Comparison of ENCODE assay signal across 29 mouse cellular contexts in genomic region chr4:126316443-126317040, GRCm38 (mm10). TPM values are rescaled to one million over a fixed set of nuclear protein-coding genes. Genes with fewer than 3 reads are reported as not detected.
DNase-seq lines count a peak whose midpoint lies in the region; ATAC-seq and TF ChIP-seq lines count a peak whose summit lies in the region.
"Had no signal": no experiment of that assay in that cellular context is flagged by ENCODE, and none has a peak within 500 bp of the region (broad histone marks: within the 10 kb centered on the region; RNA-seq: fewer than 3 reads in every experiment).

No protein-coding gene starts in this region.

- TF ChIP-seq POLR2A in heart, adult 2 months (IDR thresholded peaks at IDR 0.05; ENCODE audit: insufficient read depth, low read depth, low read length) = no peak

- intact Hi-C loops in heart, adult 2 months (cut with DNase I) = no loop called here

- no peak overlapping the region for H3K9ac ChIP-seq in heart, adult 2 months (ENCODE audit: low read depth, low read length)
- H3K9ac ChIP-seq in liver, embryonic 11.5 days (ENCODE audit: low read depth, low read length) = no peak overlapping the region
- no peak overlapping the region for H3K9ac ChIP-seq in liver, embryonic 12.5 days
- H3K9ac ChIP-seq: embryonic facial prominence, embryonic 15.5 days; forebrain, embryonic 12.5 days; forebrain, postnatal 0 days; heart, embryonic 13.5 days; limb, embryonic 12.5 days; liver, postnatal 0 days had no signal

- peak; percentile 60 for DNase-seq in adrenal gland, postnatal 10 days
- DNase-seq in adrenal gland, postnatal 4 days (ENCODE audit: low spot score in 2 of 2) = no peak
- DNase-seq in cerebellum, postnatal 10 days = peak; percentile 62 to 72
- DNase-seq in cerebellum, adult 11 months = no peak
- no peak for DNase-seq in heart, adult 2 months
- DNase-seq in heart, embryonic 10.5 days (ENCODE audit: low spot score) = no peak
- DNase-seq in liver, embryonic 11.5 days (ENCODE audit: low spot score) = peak; percentile 30
- DNase-seq: adrenal gland, postnatal 25 days; forebrain, postnatal 0 days; gastrocnemius, postnatal 10 days; liver, postnatal 0 days; spleen, adult 18-20 months; thymus, adult 18-20 months; thymus, postnatal 25 days had no signal

- no peak for TF ChIP-seq CTCF in heart, adult 2 months (IDR thresholded peaks at IDR 0.05)

- TF ChIP-seq EP300 in heart, adult 2 months (IDR thresholded peaks at IDR 0.05; ENCODE audit: insufficient read depth, low read depth, low read length) = no peak

- no peaks in the 10 kb centered on the region for H3K27me3 ChIP-seq in heart, adult 2 months (ENCODE audit: control insufficient read depth, insufficient read depth, low read length)
- no peaks in the 10 kb centered on the region; the same call in 1 of the 2 replicates for H3K27me3 ChIP-seq in heart, embryonic 10.5 days (ENCODE audit: insufficient read depth, poor library complexity, severe bottlenecking)
- H3K27me3 ChIP-seq in liver, embryonic 11.5 days (replicated peaks; ENCODE audit: control insufficient read depth, insufficient read depth, low read length) = no peaks in the 10 kb centered on the region
- no peaks in the 10 kb centered on the region for H3K27me3 ChIP-seq in liver, embryonic 12.5 days (replicated peaks)
- H3K27me3 ChIP-seq: CH12.LX; embryonic facial prominence, embryonic 15.5 days; forebrain, embryonic 12.5 days; heart, embryonic 13.5 days; limb, embryonic 12.5 days had no signal

- H3K79me2 ChIP-seq in heart, adult 2 months (replicated peaks; ENCODE audit: control insufficient read depth, insufficient read depth, low read length) = no peaks in the 10 kb centered on the region; the same call in 1 of the 2 replicates

- no peaks in the 10 kb centered on the region for H3K9me3 ChIP-seq in heart, embryonic 10.5 days
- no peaks in the 10 kb centered on the region for H3K9me3 ChIP-seq in liver, embryonic 11.5 days (ENCODE audit: control insufficient read depth, low read length)
- H3K9me3 ChIP-seq in liver, embryonic 12.5 days (replicated peaks) = no peaks in the 10 kb centered on the region
- H3K9me3 ChIP-seq: embryonic facial prominence, embryonic 15.5 days; forebrain, embryonic 12.5 days; heart, embryonic 13.5 days; limb, embryonic 12.5 days had no signal

- H3K4me2 ChIP-seq in liver, embryonic 11.5 days = no peak overlapping the region
- H3K4me2 ChIP-seq in liver, embryonic 12.5 days = no peak overlapping the region
- H3K4me2 ChIP-seq: embryonic facial prominence, embryonic 15.5 days; forebrain, embryonic 12.5 days; heart, embryonic 13.5 days; limb, embryonic 12.5 days; midbrain, embryonic 11.5 days had no signal

- no peak overlapping the region for H3K4me3 ChIP-seq in heart, adult 2 months
- no peak overlapping the region for H3K4me3 ChIP-seq in heart, embryonic 10.5 days
- no peak overlapping the region for H3K4me3 ChIP-seq in liver, embryonic 11.5 days (ENCODE audit: low read depth, low read length)
- H3K4me3 ChIP-seq in liver, embryonic 12.5 days = no peak overlapping the region
- H3K4me3 ChIP-seq: embryonic facial prominence, embryonic 15.5 days; forebrain, embryonic 12.5 days; heart, embryonic 13.5 days; left cerebral cortex, adult 2 months; limb, embryonic 12.5 days had no signal

- peak overlapping the region; percentile 20; the same call in 1 of the 2 replicates for H3K27ac ChIP-seq in heart, adult 2 months
- H3K27ac ChIP-seq in heart, embryonic 10.5 days = no peak overlapping the region
- H3K27ac ChIP-seq in liver, embryonic 11.5 days (ENCODE audit: low read depth, low read length) = no peak overlapping the region
- H3K27ac ChIP-seq in liver, embryonic 12.5 days = no peak overlapping the region
- H3K27ac ChIP-seq: embryonic facial prominence, embryonic 15.5 days; forebrain, embryonic 12.5 days; heart, embryonic 13.5 days; left cerebral cortex, adult 2 months; limb, embryonic 12.5 days had no signal

- no peaks in the 10 kb centered on the region for H3K36me3 ChIP-seq in heart, adult 2 months (ENCODE audit: control insufficient read depth, insufficient read depth, low read length)
- peaks cover 46% of the 10 kb centered on the region for H3K36me3 ChIP-seq in heart, embryonic 10.5 days
- peaks cover 23% of the 10 kb centered on the region for H3K36me3 ChIP-seq in liver, embryonic 11.5 days (ENCODE audit: control insufficient read depth, insufficient read depth, low read length)
- peaks cover 48% of the 10 kb centered on the region for H3K36me3 ChIP-seq in liver, embryonic 12.5 days

- H3K4me1 ChIP-seq in heart, adult 2 months (ENCODE audit: control insufficient read depth, insufficient read depth, low read length) = no peaks in the 10 kb centered on the region
- peaks cover 39% of the 10 kb centered on the region for H3K4me1 ChIP-seq in heart, embryonic 10.5 days
- H3K4me1 ChIP-seq in liver, embryonic 11.5 days (replicated peaks; ENCODE audit: control insufficient read depth, insufficient read depth, low read length) = peaks cover 5% of the 10 kb centered on the region
- H3K4me1 ChIP-seq in liver, embryonic 12.5 days = peaks cover 17% of the 10 kb centered on the region

- no peak for ATAC-seq in liver, embryonic 11.5 days (replicated peaks; ENCODE audit: low FRiP score)
- no peak for ATAC-seq in liver, embryonic 12.5 days
- ATAC-seq: forebrain, postnatal 0 days; hindbrain, embryonic 16.5 days; liver, postnatal 0 days; midbrain, embryonic 16.5 days had no signal

- 88% methylated on average over 13 of the region's 13 CpGs for WGBS in heart, adult 2 months
- WGBS in heart, embryonic 10.5 days = 92% methylated on average over 13 of the region's 13 CpGs
- 91% methylated on average over 13 of the region's 13 CpGs for WGBS in liver, embryonic 11.5 days
- WGBS in liver, embryonic 12.5 days (ENCODE audit: insufficient replicate concordance) = 87% methylated on average over 13 of the region's 13 CpGs

RNA-seq across cellular contexts. Expression of gene Adprhl2, which starts 5.0 kb away (rescaled TPM):
- 10 to 100 TPM; 34.0 to 34.9 TPM for total RNA-seq in adrenal gland, postnatal 10 days (2021)
- total RNA-seq in adrenal gland, postnatal 4 days (2021) = 10 to 100 TPM; 41.3 to 42.0 TPM
- 10 to 100 TPM; 12.9 to 13.0 TPM for total RNA-seq in heart, adult 2 months (2021)
- 14.7 and 16.0 TPM in 2 replicates for polyA plus RNA-seq in heart, adult 2 months (2012; rRNA removed)
- 53.1 and 68.9 TPM in 2 replicates for polyA plus RNA-seq in heart, embryonic 10.5 days (2016; fragmentation: Nextera tagmentation; extraction: Ambion mirVana)
- 53.5 and 62.2 TPM in 2 replicates for polyA plus RNA-seq in liver, embryonic 11.5 days (2014; fragmentation: Nextera tagmentation; extraction: Ambion mirVana)
- polyA plus RNA-seq in liver, embryonic 12.5 days (2016; fragmentation: Nextera tagmentation; extraction: Ambion mirVana) = 36.0 and 38.0 TPM in 2 replicates

RNA-seq across cellular contexts. Expression of gene Tekt2, which starts 8.9 kb away (rescaled TPM):
- 1 to 10 TPM in 1 of 2 experiments, under 1 TPM in 1; 0.57 to 2.8 TPM for total RNA-seq in adrenal gland, postnatal 10 days (2021)
- 1 to 10 TPM; 4.0 to 5.0 TPM for total RNA-seq in adrenal gland, postnatal 4 days (2021)
- under 1 TPM; 0.37 to 0.39 TPM for total RNA-seq in heart, adult 2 months (2021)
- polyA plus RNA-seq in heart, adult 2 months (2012; rRNA removed) = 1.5 and 1.9 TPM in 2 replicates
- polyA plus RNA-seq in heart, embryonic 10.5 days (2016; fragmentation: Nextera tagmentation; extraction: Ambion mirVana) = 0.47 and 0.62 TPM in 2 replicates
- polyA plus RNA-seq in liver, embryonic 11.5 days (2014; fragmentation: Nextera tagmentation; extraction: Ambion mirVana) = 0.71 and 1.7 TPM in 2 replicates
- 0.54 and 0.57 TPM in 2 replicates for polyA plus RNA-seq in liver, embryonic 12.5 days (2016; fragmentation: Nextera tagmentation; extraction: Ambion mirVana)
- total RNA-seq: common myeloid progenitor, adult 5-6 weeks; granulocyte monocyte progenitor cell, adult 5-6 weeks; hematopoietic stem cell, adult 5-6 weeks; neutrophil, adult 5-6 weeks had no signal

RNA-seq across cellular contexts. Expression of gene Col8a2, which starts 29.9 kb away (rescaled TPM):
- total RNA-seq in adrenal gland, postnatal 10 days (2021) = 1 to 10 TPM; 5.5 to 5.6 TPM
- 10 to 100 TPM in 1 of 2 experiments, 1 to 10 TPM in 1; 9.3 to 12.8 TPM for total RNA-seq in adrenal gland, postnatal 4 days (2021)
- total RNA-seq in heart, adult 2 months (2021) = under 1 TPM; 0.57 to 0.66 TPM
- 0.45 and 0.91 TPM in 2 replicates for polyA plus RNA-seq in heart, adult 2 months (2012; rRNA removed)
- polyA plus RNA-seq in heart, embryonic 10.5 days (2016; fragmentation: Nextera tagmentation; extraction: Ambion mirVana) = 3.3 and 3.7 TPM in 2 replicates
- polyA plus RNA-seq in liver, embryonic 11.5 days (2014; fragmentation: Nextera tagmentation; extraction: Ambion mirVana) = 1.9 and 2.2 TPM in 2 replicates
- 1.8 and 2.3 TPM in 2 replicates for polyA plus RNA-seq in liver, embryonic 12.5 days (2016; fragmentation: Nextera tagmentation; extraction: Ambion mirVana)
- total RNA-seq: CH12.LX; common myeloid progenitor, adult 5-6 weeks; granulocyte monocyte progenitor cell, adult 5-6 weeks; hematopoietic stem cell, adult 5-6 weeks; megakaryocyte, adult 5-6 weeks; neutrophil, adult 5-6 weeks had no signal

RNA-seq across cellular contexts. Expression of gene Trappc3, which starts 54.4 kb away (rescaled TPM):
- total RNA-seq in adrenal gland, postnatal 10 days (2021) = 10 to 100 TPM; 73.1 to 74.8 TPM
- 10 to 100 TPM; 70.0 to 75.4 TPM for total RNA-seq in adrenal gland, postnatal 4 days (2021)
- total RNA-seq in heart, adult 2 months (2021) = 10 to 100 TPM; 46.3 to 49.5 TPM
- polyA plus RNA-seq in heart, adult 2 months (2012; rRNA removed) = 41.0 and 65.9 TPM in 2 replicates
- 74.9 and 86.4 TPM in 2 replicates for polyA plus RNA-seq in heart, embryonic 10.5 days (2016; fragmentation: Nextera tagmentation; extraction: Ambion mirVana)
- polyA plus RNA-seq in liver, embryonic 11.5 days (2014; fragmentation: Nextera tagmentation; extraction: Ambion mirVana) = 20.6 and 26.8 TPM in 2 replicates
- 43.7 and 44.0 TPM in 2 replicates for polyA plus RNA-seq in liver, embryonic 12.5 days (2016; fragmentation: Nextera tagmentation; extraction: Ambion mirVana)

Comparison
In these comparisons a context has a peak if more than half of its experiments do, and no peak if none do; other contexts are left out.
1. DNase-seq: peak in adrenal gland, postnatal 10 days (single experiment), cerebellum, postnatal 10 days (2 of 2) and liver, embryonic 11.5 days (single experiment); none in adrenal gland, postnatal 4 days (0 of 2), cerebellum, adult 11 months (single experiment), heart, adult 2 months (0 of 2) and heart, embryonic 10.5 days (single experiment).